Mouse (Mus musculus) splenic B cell, adult 2 months (primary cell): ENCODE results near the gene Fam49a.

Experiments
- DNase-seq: peaks from one replicate; pipeline ENCODE4 v3.0.0-alpha.2; 2011; ENCODE audit warnings: low read depth, low spot score
- H3K27me3 ChIP-seq: 2 replicates; pipeline ENCODE4 v1.6.1; 2012; ENCODE audit warnings: mild to moderate bottlenecking, low read length, moderate library complexity, mixed read lengths; ENCODE audit not compliant: control insufficient read depth, poor library complexity, insufficient read depth, severe bottlenecking
- H3K36me3 ChIP-seq: 2 replicates; pipeline ENCODE4 v1.6.1; 2012; ENCODE audit warnings: mild to moderate bottlenecking, low read length, moderate library complexity, mixed read lengths; ENCODE audit not compliant: control insufficient read depth, poor library complexity, insufficient read depth, severe bottlenecking

Fam49a gene

GRCm38 (mm10) chr12:12287131-12287786, 25.3 kb downstream of the Fam49a start:
- Histone ChIP-seq H3K27me3 (no peaks in the 10 kb centered on the region), H3K36me3 (no peaks in the 10 kb centered on the region)
- DNase-seq = no peak

- DNase-seq = no peak
- Histone ChIP-seq H3K36me3 (no peaks in the 10 kb centered on the region), H3K27me3 (no peaks in the 10 kb centered on the region)
Observed at GRCm38 (mm10) chr12:12287787-12288132, 25.8 kb downstream of the Fam49a start.

- DNase-seq = no peak
- no peaks in the 10 kb centered on the region for H3K36me3 ChIP-seq
- no peaks in the 10 kb centered on the region for H3K27me3 ChIP-seq
Observed at GRCm38 (mm10) chr12:12288586-12288985, 26.6 kb downstream of the Fam49a start.

GRCm38 (mm10) chr12:12289636-12290035, 27.7 kb downstream of the Fam49a start:
- H3K27me3 ChIP-seq = no peaks in the 10 kb centered on the region
- DNase-seq = no peak
- H3K36me3 ChIP-seq = no peaks in the 10 kb centered on the region

GRCm38 (mm10) chr12:12292043-12292618, 30.2 kb downstream of the Fam49a start:
- DNase-seq = no peak
- H3K27me3 ChIP-seq = no peaks in the 10 kb centered on the region

GRCm38 (mm10) chr12:12294380-12295171, 32.6 kb downstream of the Fam49a start:
- no peaks in the 10 kb centered on the region for H3K27me3 ChIP-seq
- no peaks in the 10 kb centered on the region for H3K36me3 ChIP-seq
- no peak for DNase-seq

More at GRCm38 (mm10) chr12:12292043-12292618, 30.2 kb downstream of the Fam49a start:
- H3K36me3 ChIP-seq = no peaks in the 10 kb centered on the region

GRCm38 (mm10) chr12:12298451-12298850, 36.5 kb downstream of the Fam49a start:
- H3K36me3 ChIP-seq = no peaks in the 10 kb centered on the region
- DNase-seq = no peak
- H3K27me3 ChIP-seq = no peaks in the 10 kb centered on the region

GRCm38 (mm10) chr12:12299303-12299702, 37.4 kb downstream of the Fam49a start:
- no peaks in the 10 kb centered on the region for H3K27me3 ChIP-seq
- no peak for DNase-seq
- no peaks in the 10 kb centered on the region; the same call in none of the 2 replicates for H3K36me3 ChIP-seq

GRCm38 (mm10) chr12:12301149-12301548, 39.2 kb downstream of the Fam49a start:
- Histone ChIP-seq H3K36me3 (no peaks in the 10 kb centered on the region; the same call in none of the 2 replicates), H3K27me3 (no peaks in the 10 kb centered on the region)
- peak; percentile 27 for DNase-seq

GRCm38 (mm10) chr12:12301815-12302214, 39.9 kb downstream of the Fam49a start:
- DNase-seq = peak; percentile 90
- no peaks in the 10 kb centered on the region; the same call in none of the 2 replicates for H3K36me3 ChIP-seq
- H3K27me3 ChIP-seq = no peaks in the 10 kb centered on the region

GRCm38 (mm10) chr12:12306214-12306613, 44.3 kb downstream of the Fam49a start:
- DNase-seq = no peak
- H3K27me3 ChIP-seq = no peaks in the 10 kb centered on the region
- no peaks in the 10 kb centered on the region; the same call in none of the 2 replicates for H3K36me3 ChIP-seq

GRCm38 (mm10) chr12:12306814-12307213, 44.9 kb downstream of the Fam49a start:
- no peaks in the 10 kb centered on the region; the same call in none of the 2 replicates for H3K36me3 ChIP-seq
- no peaks in the 10 kb centered on the region for H3K27me3 ChIP-seq
- no peak for DNase-seq

GRCm38 (mm10) chr12:12307245-12307644, 45.3 kb downstream of the Fam49a start:
- H3K36me3 ChIP-seq = no peaks in the 10 kb centered on the region; the same call in none of the 2 replicates
- H3K27me3 ChIP-seq = no peaks in the 10 kb centered on the region
- DNase-seq = no peak

- Histone ChIP-seq H3K27me3 (no peaks in the 10 kb centered on the region), H3K36me3 (no peaks in the 10 kb centered on the region)
- DNase-seq = peak; percentile 66
Observed at GRCm38 (mm10) chr12:12313437-12313836, 51.5 kb downstream of the Fam49a start.

GRCm38 (mm10) chr12:12313919-12314318, 52.0 kb downstream of the Fam49a start:
- DNase-seq = no peak
- Histone ChIP-seq H3K27me3 (no peaks in the 10 kb centered on the region), H3K36me3 (no peaks in the 10 kb centered on the region)
